Mouse (Mus musculus) midbrain, embryonic 16.5 days (tissue): ENCODE data around the gene 2200002D01Rik. TPM values are rescaled to one million over a fixed set of nuclear protein-coding genes. Genes with fewer than 3 reads are reported as not detected.

Experiments
- ATAC-seq: fragments of 200-750 bp; cut with Nextera tagmentation; 2 replicates; pipeline ENCODE4 v1.8.0; 2017; ENCODE audit warnings: moderate TSS enrichment
- H3K27ac ChIP-seq: fragments of 300-500 bp; sonication (generic); 2 replicates; pipeline ENCODE4 v1.5.1; 2014; ENCODE audit warnings: mild to moderate bottlenecking, low read length, mixed read lengths
- H3K27me3 ChIP-seq: fragments of 300-500 bp; sonication (generic); 2 replicates; pipeline ENCODE4 v1.6.1; 2014; ENCODE audit warnings: low read depth, low read length, mixed read lengths; ENCODE audit not compliant: control insufficient read depth, insufficient read depth
- H3K36me3 ChIP-seq: fragments of 300-500 bp; sonication (generic); 2 replicates; pipeline ENCODE4 v1.6.1; 2014; ENCODE audit warnings: mild to moderate bottlenecking, low read length, moderate library complexity, mixed read lengths; ENCODE audit not compliant: control insufficient read depth, insufficient read depth
- H3K4me1 ChIP-seq: fragments of 300-500 bp; sonication (generic); 2 replicates; pipeline ENCODE4 v1.6.1; 2014; ENCODE audit warnings: mild to moderate bottlenecking, low read length, mixed read lengths; ENCODE audit not compliant: control insufficient read depth, insufficient read depth
- H3K4me2 ChIP-seq: fragments of 300-500 bp; sonication (generic); 2 replicates; pipeline ENCODE4 v1.6.1; 2014; ENCODE audit warnings: mild to moderate bottlenecking, low read length, mixed read lengths
- H3K4me3 ChIP-seq: fragments of 300-500 bp; sonication (generic); 2 replicates; pipeline ENCODE4 v1.5.1; 2014; ENCODE audit warnings: low read depth, mild to moderate bottlenecking, low read length, moderate library complexity, mixed read lengths
- H3K9ac ChIP-seq: fragments of 300-500 bp; sonication (generic); 2 replicates; pipeline ENCODE4 v1.6.1; 2014; ENCODE audit warnings: low read depth, low read length, mixed read lengths
- H3K9me3 ChIP-seq: fragments of 300-500 bp; sonication (generic); replicated peaks from 2 replicates; pipeline ENCODE4 v1.6.1; 2014; ENCODE audit warnings: mild to moderate bottlenecking, low read length, mixed read lengths; ENCODE audit not compliant: control insufficient read depth, poor library complexity, severe bottlenecking
- WGBS: fragments of 180-500 bp; shearing (Covaris S2); extraction: QIAGEN DNeasy Blood & Tissue Kit; methylation state at CpG from one replicate; pipeline ENCODE4 v1.1.7; 2014; 5-methylcytosine and 5-hydroxymethylcytosine counted together
- polyA plus RNA-seq: library from polyadenylated mRNA; unstranded; fragments of >200 nt; fragmentation: Nextera tagmentation; extraction: Ambion mirVana; gene quantifications from 2 replicates; pipeline ENCODE4 v1.2.1, GENCODE M21; 2015

The 2200002D01Rik gene
- polyA plus RNA-seq, 1 experiment from 2014 or later, result 0.46 TPM

DNA sequence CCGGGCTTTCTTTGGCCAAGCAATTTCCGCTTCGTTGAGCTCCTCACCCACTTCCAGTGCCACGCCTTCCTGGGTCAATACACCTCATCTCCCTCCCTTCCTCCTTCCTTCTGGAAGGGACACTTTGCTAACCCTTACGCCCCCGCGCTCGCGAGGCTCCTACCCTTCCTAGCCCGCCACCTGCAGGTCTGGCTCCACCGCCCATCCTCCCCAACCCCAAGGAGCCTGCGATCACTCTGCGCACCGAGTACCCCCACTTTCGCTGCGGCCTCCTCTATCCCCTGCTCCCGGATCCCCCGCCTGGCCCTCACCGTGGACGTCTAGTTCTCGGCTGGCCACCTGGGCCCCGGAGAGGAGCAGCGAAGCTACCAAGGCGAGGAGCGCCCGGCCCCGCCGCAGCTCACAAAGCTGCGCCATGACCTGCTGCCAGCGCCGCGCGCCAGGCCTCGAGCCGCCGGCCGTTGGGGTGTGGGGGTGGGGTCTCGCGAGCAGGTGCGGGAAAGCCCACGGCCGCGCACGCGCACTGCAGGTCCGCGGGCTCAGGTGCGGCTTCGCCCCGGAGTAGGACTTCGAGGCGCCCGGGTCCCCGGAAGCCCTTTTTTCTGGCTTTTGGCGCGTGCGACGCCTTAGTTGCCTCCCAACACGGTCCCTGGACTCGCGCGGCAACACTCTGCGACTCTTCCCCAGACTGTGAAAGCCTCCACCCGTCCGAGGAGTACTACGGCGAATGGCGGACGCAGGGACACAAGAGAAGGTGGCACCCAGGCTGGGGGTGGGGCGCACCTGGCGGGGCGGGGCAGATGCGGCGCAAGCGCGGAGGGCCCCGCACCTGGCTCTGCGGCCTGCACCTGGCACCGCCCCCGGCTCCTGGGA, 33.2 kb upstream of the 2200002D01Rik start, which contains the start of gene Spint2:
Spint2 (minus strand) TSS at position 712 of the 873 bp plus-strand sequence.
- ATAC-seq, result peak; percentile 86
- Histone ChIP-seq H3K9me3 (no peaks in the 10 kb centered on the region), H3K27me3 (peaks cover 9% of the 10 kb centered on the region), H3K4me1 (peaks cover 11% of the 10 kb centered on the region; the same call in 1 of the 2 replicates), H3K36me3 (no peaks in the 10 kb centered on the region), H3K4me2 (peak within 1 kb of the TSS; percentile 96), H3K4me3 (peak within 1 kb of the TSS; percentile 70), H3K9ac (peak within 1 kb of the TSS; percentile 82), H3K27ac (peak within 1 kb of the TSS; percentile 23; the same call in 1 of the 2 replicates)
- under 1% methylated on average over 71 of the region's 80 CpGs for WGBS

DNA sequence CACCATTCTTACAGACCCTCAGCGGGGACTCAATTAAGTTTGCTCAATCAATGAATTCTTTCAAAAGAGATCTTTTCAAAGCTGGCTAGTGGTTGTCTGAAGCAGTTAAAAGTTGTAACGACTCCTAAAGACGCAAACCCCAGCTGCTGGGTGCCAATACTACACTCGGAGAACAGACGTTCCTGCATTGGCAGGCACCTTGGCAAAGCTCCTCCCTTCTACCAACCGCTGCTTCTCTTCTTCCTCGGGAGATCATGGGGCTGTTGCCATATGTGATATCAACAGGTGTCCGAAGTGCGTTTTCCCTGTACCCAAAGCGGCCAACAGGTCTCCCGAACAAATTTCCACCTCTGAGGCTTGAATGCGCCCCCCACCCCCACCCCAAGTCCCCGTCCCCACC, 32.5 kb upstream of the 2200002D01Rik start:
- H3K36me3 ChIP-seq, result no peaks in the 10 kb centered on the region
- peaks cover 11% of the 10 kb centered on the region; the same call in 1 of the 2 replicates for H3K4me1 ChIP-seq
- no peaks in the 10 kb centered on the region for H3K9me3 ChIP-seq
- peak overlapping the region; percentile 70 for H3K4me3 ChIP-seq
- H3K4me2 ChIP-seq, result peak overlapping the region; percentile 96
- peak overlapping the region; percentile 82 for H3K9ac ChIP-seq
- 0 out of 2 replicates have a peak, but pooled peaks have one; percentile 7 for ATAC-seq
- WGBS, result 16% methylated on average over 13 of the region's 13 CpGs
- H3K27me3 ChIP-seq, result peaks cover 9% of the 10 kb centered on the region
- no peak overlapping the region for H3K27ac ChIP-seq

DNA sequence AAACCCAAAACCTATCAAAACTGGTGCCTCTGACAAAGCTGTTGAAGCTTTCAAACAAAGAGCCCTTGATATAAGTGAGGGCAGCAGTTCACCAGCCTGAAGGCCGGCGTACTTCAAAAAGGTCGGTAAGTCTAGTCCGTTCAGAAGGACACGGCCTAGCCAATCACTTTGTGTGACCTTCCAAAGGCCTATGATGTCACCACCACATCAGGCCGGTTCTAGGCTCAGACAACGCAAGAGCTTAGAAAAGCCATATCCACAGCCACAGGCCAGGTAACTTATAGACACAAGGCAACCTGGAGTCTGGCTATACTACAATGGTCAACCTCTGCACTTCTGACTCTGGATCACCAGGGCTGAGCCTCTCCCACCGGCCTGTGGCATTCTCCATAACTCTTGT, 31.7 kb upstream of the 2200002D01Rik start:
- Histone ChIP-seq H3K4me3 (no peak overlapping the region), H3K36me3 (no peaks in the 10 kb centered on the region), H3K9me3 (no peaks in the 10 kb centered on the region), H3K27me3 (peaks cover 9% of the 10 kb centered on the region), H3K4me1 (peaks cover 11% of the 10 kb centered on the region; the same call in 1 of the 2 replicates), H3K9ac (no peak overlapping the region), H3K4me2 (no peak overlapping the region), H3K27ac (no peak overlapping the region)
- 95% methylated on average over 8 of the region's 8 CpGs for WGBS
- no peak for ATAC-seq

DNA sequence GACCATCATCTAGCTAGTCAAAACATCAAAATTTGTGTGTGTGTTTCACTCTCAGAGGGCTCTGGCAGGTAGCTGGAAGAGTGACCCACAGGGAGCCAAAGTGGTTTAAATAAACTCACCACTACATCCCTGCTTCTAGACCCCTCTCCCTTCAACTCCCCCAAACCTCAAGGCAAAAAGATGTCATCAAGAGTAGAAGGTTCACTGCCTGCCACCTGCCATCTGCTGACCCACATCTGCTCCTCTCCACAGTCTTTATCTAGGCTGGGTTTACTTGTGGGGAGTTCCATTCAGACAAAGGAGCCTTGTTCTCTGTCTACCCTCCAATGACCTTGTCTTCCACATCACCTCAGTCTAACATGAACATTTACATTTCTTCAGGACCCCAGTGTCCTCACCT, 31.0 kb upstream of the 2200002D01Rik start:
- Histone ChIP-seq H3K4me1 (peaks cover 11% of the 10 kb centered on the region; the same call in 1 of the 2 replicates), H3K27me3 (peaks cover 9% of the 10 kb centered on the region), H3K4me3 (no peak overlapping the region), H3K27ac (no peak overlapping the region), H3K9ac (no peak overlapping the region), H3K36me3 (no peaks in the 10 kb centered on the region), H3K9me3 (no peaks in the 10 kb centered on the region), H3K4me2 (no peak overlapping the region)
- ATAC-seq, result no peak

DNA sequence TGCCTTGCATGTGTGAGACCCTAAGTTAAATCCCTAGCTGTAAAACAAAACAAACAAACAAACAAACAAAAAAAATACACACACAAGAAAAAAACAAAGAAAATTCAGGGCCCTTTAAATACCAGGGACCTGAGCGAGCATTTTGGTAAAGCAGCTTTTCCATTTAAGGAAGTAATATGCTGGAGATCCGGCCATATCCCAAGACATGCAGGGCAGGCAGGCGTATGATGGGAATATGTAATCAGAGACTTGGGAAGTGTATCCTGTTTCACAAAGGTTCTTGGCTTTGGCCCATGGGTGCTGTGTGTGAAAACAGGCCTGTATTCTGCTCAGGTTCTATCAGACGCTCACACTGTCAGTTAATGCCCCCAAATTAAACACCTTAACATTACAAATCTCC, 29.2 kb upstream of the 2200002D01Rik start:
- no peak overlapping the region for H3K9ac ChIP-seq
- no peak overlapping the region for H3K27ac ChIP-seq
- no peak overlapping the region for H3K4me2 ChIP-seq
- no peaks in the 10 kb centered on the region for H3K9me3 ChIP-seq
- no peak for ATAC-seq
- peaks cover 11% of the 10 kb centered on the region; the same call in 1 of the 2 replicates for H3K4me1 ChIP-seq
- WGBS, result 91% methylated on average over 4 of the region's 4 CpGs
- H3K4me3 ChIP-seq, result no peak overlapping the region
- peaks cover 5% of the 10 kb centered on the region for H3K27me3 ChIP-seq
- no peaks in the 10 kb centered on the region for H3K36me3 ChIP-seq

DNA sequence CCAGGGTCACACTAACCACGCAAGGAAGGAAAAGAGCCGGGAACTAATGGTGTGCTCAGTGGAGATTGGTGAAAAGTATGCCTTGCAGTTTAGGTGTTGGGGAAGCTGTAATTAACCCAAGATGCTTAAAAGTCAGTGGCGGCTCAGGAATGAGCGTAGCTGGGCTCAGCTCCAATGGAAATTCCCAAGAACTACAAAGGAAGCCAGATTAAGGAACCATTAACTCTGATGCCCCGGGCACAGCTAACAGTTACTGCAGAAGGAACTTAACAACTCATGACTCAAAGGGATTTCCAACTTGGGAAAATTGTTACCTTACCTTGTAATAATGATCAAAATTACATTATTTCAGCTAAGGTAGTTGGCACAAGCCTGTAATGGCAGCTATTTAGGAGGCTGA, 28.4 kb upstream of the 2200002D01Rik start:
- Histone ChIP-seq H3K36me3 (no peaks in the 10 kb centered on the region), H3K9me3 (no peaks in the 10 kb centered on the region), H3K27ac (no peak overlapping the region), H3K4me2 (no peak overlapping the region), H3K4me1 (peaks cover 6% of the 10 kb centered on the region; the same call in 1 of the 2 replicates), H3K9ac (no peak overlapping the region), H3K4me3 (no peak overlapping the region), H3K27me3 (no peaks in the 10 kb centered on the region)
- WGBS, result 83% methylated on average over 5 of the region's 5 CpGs
- ATAC-seq, result no peak

DNA sequence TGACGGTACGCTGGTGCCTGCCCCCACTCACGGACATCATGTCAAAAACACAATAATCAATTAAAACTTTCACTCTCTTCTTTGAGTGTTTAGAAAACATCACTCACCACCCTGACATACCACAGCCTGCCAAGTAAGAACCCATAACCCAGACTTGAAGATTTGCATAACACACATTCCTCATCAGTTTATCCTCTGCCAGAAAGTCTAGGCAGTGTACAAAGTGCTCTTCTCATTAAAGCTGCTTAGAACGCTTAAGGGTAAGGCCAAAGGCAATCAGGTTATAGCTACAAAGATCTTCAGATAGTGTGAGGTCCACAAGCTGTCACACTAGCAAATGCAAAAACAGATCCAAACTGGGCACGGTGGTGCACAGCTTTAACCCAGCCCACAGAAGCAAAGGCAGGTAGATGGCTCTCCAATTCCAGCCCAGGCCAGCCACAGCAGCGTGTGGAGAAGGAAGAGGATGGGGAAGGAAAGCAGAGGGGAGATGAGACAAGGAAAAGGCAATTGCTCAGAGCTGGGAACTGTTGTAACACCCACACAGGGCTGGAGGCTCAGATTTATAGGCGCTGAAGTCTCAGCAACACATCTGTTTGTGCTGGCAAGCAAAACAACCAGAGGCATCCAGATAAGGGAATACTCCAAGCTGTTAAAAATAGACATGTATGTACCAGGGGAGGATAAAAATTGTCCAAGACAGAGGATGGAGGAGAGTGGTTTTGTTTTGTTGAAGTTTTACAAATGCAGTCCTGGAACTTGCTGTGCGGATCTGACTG, 23.6 kb upstream of the 2200002D01Rik start:
- no peaks in the 10 kb centered on the region for H3K9me3 ChIP-seq
- H3K4me3 ChIP-seq, result no peak overlapping the region
- H3K4me1 ChIP-seq, result no peaks in the 10 kb centered on the region
- H3K9ac ChIP-seq, result no peak overlapping the region
- H3K27me3 ChIP-seq, result no peaks in the 10 kb centered on the region
- 78% methylated on average over 8 of the region's 8 CpGs for WGBS
- H3K27ac ChIP-seq, result no peak overlapping the region
- ATAC-seq, result no peak
- H3K4me2 ChIP-seq, result no peak overlapping the region
- H3K36me3 ChIP-seq, result no peaks in the 10 kb centered on the region

DNA sequence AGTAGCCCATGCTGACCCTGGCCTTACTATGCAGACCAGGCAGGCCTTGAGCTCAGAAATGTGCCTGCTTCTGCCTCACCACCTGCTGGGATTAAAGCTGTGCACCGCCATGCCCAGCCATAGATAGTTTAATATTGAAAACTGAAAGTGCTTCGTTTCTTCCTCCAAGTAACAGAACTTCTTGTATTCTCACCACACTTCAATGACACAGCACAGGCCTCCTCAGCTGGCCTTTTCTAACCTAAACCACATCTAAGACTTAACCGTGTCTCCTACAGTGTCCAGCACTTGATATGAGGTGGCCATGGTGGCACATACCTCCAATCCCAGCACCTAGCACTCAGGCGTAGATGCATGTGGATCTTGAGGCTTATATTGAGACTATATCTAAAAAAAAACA, 22.2 kb upstream of the 2200002D01Rik start:
- no peaks in the 10 kb centered on the region for H3K27me3 ChIP-seq
- WGBS, result 84% methylated on average over 4 of the region's 4 CpGs
- no peak overlapping the region for H3K27ac ChIP-seq
- H3K4me2 ChIP-seq, result no peak overlapping the region
- H3K4me1 ChIP-seq, result no peaks in the 10 kb centered on the region
- H3K9ac ChIP-seq, result no peak overlapping the region
- H3K36me3 ChIP-seq, result no peaks in the 10 kb centered on the region
- no peaks in the 10 kb centered on the region for H3K9me3 ChIP-seq
- no peak for ATAC-seq
- no peak overlapping the region for H3K4me3 ChIP-seq

DNA sequence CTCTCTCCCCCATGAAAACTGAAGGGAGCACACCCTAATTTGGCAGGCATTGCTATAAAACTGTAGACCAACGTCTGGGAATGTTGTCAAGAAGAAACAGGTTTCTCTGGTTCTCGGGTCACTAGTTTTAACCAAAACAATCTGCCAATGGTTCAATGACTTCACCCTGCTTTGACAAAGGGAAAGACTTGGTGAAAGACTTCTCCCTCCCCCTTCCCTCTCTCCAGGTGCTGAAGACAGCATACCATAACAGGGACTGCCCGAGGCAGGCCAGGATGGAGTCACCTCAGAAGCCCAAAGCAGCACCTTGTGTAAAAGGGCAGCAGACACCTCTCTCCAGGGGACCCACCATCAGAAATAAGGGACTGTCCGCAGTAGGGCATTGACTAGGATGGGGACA, 18.7 kb upstream of the 2200002D01Rik start:
- H3K36me3 ChIP-seq, result no peaks in the 10 kb centered on the region
- no peak for ATAC-seq
- H3K27me3 ChIP-seq, result no peaks in the 10 kb centered on the region
- 53% methylated on average over 4 of the region's 4 CpGs for WGBS
- no peak overlapping the region for H3K4me2 ChIP-seq
- H3K4me1 ChIP-seq, result no peaks in the 10 kb centered on the region
- no peak overlapping the region for H3K9ac ChIP-seq
- no peak overlapping the region for H3K4me3 ChIP-seq
- H3K9me3 ChIP-seq, result no peaks in the 10 kb centered on the region
- H3K27ac ChIP-seq, result no peak overlapping the region
